Mouse (Mus musculus): ENCODE data around the gene Gm20696. TPM values are rescaled to one million over a fixed set of nuclear protein-coding genes. Genes with fewer than 3 reads are reported as not detected.

Gene Gm20696
- polyA plus RNA-seq, 1 experiment from 2014 or later: 3.2 TPM

DNA sequence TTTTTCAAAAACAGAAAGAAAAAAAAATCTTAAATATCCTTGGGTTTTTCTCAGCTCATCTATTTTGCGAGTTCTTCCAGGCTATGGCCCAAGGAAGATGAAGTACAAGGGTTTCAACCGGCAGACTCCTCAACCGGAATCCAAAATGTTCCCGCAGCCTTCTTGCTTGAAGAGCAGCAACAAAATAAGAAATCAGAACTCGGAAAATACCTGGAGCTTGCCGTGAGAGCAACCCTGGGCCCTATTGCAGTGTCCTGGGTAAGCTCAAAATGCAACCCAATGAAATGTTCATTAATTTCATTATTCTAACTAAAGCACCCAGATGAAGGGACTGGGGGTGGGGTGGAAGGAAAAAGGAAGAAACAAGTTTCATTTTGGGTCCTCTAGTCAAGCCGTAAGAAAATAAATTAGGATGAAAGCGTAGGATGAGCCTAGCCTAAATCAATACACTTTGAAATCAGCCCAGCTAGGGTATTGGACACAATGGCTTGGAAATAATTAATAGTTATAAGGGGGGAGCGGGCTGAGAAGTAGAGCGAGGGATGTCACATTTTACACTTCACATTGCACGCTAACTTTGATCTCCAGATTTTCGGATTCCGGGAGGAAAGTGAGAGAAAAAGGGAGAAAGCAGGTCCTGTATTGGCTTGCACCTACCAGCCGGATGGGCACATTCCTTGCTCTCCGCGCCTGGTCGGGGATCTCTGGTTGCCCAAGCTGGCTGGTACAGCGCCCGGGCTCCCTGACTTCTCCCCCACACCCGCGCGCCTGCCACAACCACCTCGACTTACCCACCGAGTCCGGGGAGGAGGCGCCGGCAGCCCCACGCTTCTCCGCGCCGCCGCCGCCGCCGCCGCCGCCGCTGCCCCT lies 146.6 kb downstream of the Gm20696 start:
- peak; percentile 70 for DNase-seq (ENCODE audit: low spot score)
- Histone ChIP-seq H3K4me1 (peaks cover 61% of the 10 kb centered on the region), H3K27ac (replicated peaks) (peak overlapping the region; percentile 100), H3K4me3 (peak overlapping the region; percentile 87), H3K9me3 (replicated peaks) (no peaks in the 10 kb centered on the region), H3K36me3 (no peaks in the 10 kb centered on the region), H3K27me3 (ENCODE audit: low read depth, poor library complexity, severe bottlenecking) (no peaks in the 10 kb centered on the region)
- under 1% methylated on average over 35 of the region's 38 CpGs for WGBS

DNA sequence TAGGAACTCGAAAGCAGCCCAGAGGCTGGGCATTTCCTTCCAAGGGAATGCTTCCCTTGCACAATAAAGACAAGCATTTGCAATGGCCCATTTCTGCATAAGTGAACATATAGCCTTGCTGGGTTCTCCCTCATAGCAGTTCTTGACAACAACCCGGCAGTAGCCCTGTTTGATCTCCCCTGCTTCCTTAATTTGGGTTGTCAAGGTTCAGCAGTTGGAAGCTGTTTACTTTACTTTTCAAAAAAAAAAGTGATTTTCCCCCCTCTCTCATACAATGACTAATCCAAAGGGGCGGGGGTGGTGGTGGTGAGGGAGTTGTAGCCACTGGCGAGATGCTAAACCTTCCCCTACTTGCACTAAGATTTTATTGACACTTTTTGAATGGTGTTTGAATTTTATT lies 147.5 kb downstream of the Gm20696 start:
- H3K36me3 ChIP-seq: peaks cover 3% of the 10 kb centered on the region; the same call in 1 of the 2 replicates
- 3% methylated on average over 4 of the region's 4 CpGs for WGBS
- H3K4me1 ChIP-seq: peaks cover 59% of the 10 kb centered on the region
- H3K9me3 ChIP-seq (replicated peaks): no peaks in the 10 kb centered on the region
- DNase-seq (ENCODE audit: low spot score): peak; percentile 44
- H3K27ac ChIP-seq (replicated peaks): 0 out of 2 replicates have a peak overlapping the region, but pooled peaks have one; percentile 49
- H3K27me3 ChIP-seq (ENCODE audit: low read depth, poor library complexity, severe bottlenecking): no peaks in the 10 kb centered on the region
- peak overlapping the region; percentile 87 for H3K4me3 ChIP-seq

DNA sequence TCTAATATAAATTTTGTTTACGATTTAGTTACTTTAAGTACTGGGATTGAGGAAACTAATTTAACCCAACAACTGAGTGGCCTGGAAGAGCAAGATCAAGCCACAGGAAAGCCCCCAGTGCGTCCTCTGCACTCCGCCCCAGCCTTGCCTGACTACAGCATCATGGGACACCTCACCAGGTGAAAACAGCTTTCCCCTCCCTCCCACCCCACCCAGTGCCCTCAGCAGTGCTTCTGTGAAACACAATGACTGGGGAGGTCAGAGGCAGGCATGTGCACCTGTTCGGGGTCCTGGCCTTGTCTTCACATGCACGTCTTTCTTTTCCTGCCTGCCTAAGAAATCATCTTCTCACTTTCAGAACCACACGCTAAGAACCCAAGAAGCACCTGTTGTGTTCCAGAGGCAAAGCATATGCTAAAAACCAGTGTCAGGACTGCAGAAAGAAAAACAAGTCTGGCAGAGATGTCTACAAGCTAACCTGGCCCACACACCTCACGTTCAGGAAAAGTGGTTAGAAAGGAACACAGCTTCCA lies 150.9 kb downstream of the Gm20696 start:
- Histone ChIP-seq H3K27ac (replicated peaks) (no peak overlapping the region), H3K36me3 (peaks cover 7% of the 10 kb centered on the region), H3K4me1 (peaks cover 86% of the 10 kb centered on the region), H3K27me3 (ENCODE audit: low read depth, poor library complexity, severe bottlenecking) (no peaks in the 10 kb centered on the region), H3K4me3 (no peak overlapping the region), H3K9me3 (replicated peaks) (no peaks in the 10 kb centered on the region)
- 78% methylated on average over 7 of the region's 7 CpGs for WGBS
- no peak for DNase-seq (ENCODE audit: low spot score)

DNA sequence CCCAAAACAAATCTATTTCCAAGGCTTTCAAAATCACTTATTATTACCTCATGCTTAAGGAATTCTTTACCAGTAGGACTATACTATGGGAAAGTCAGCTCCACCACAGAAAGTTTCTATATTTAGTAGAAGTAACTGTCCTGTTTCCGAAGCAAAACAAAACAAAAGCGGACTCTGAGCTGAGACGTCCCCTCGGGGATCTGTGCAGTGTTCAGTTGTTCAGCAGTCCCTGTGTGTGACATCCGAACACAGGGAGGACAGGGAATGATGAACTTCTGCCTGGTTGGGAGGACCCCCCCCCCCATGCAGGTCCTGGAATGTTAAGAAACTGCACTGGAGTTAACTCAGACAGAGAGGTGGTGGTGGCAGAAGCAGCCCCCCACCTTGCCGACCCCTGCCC lies 154.7 kb downstream of the Gm20696 start:
- Histone ChIP-seq H3K4me1 (peaks cover 72% of the 10 kb centered on the region), H3K36me3 (peaks cover 27% of the 10 kb centered on the region), H3K27me3 (ENCODE audit: low read depth, poor library complexity, severe bottlenecking) (no peaks in the 10 kb centered on the region), H3K9me3 (replicated peaks) (no peaks in the 10 kb centered on the region), H3K4me3 (no peak overlapping the region), H3K27ac (replicated peaks) (peak overlapping the region; percentile 61)
- WGBS: 63% methylated on average over 6 of the region's 6 CpGs
- no peak for DNase-seq (ENCODE audit: low spot score)

DNA sequence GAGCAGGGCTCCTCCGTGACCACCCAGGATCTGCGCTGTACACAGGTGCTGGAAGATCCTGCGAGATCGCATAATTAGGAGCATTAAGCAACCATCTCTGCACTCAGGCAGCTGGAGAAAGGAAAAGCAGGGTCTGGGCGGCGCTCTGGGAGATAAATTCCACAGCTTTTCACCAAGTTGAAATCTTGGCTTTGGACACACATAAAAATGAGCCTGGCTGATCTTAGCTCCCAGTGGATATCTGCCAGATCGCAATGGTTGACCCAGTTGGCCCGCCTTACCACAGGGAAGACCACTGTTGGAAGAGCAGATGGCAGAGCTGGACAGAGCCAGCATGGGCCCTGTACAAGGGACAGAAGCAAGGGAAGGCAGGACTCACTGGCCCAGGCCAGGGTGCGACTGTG lies 157.4 kb downstream of the Gm20696 start:
- Histone ChIP-seq H3K4me3 (no peak overlapping the region), H3K27ac (replicated peaks) (no peak overlapping the region), H3K27me3 (ENCODE audit: low read depth, poor library complexity, severe bottlenecking) (no peaks in the 10 kb centered on the region), H3K36me3 (peaks cover 51% of the 10 kb centered on the region), H3K9me3 (replicated peaks) (no peaks in the 10 kb centered on the region), H3K4me1 (peaks cover 55% of the 10 kb centered on the region)
- WGBS: 93% methylated on average over 9 of the region's 9 CpGs
- DNase-seq (ENCODE audit: low spot score): no peak

DNA sequence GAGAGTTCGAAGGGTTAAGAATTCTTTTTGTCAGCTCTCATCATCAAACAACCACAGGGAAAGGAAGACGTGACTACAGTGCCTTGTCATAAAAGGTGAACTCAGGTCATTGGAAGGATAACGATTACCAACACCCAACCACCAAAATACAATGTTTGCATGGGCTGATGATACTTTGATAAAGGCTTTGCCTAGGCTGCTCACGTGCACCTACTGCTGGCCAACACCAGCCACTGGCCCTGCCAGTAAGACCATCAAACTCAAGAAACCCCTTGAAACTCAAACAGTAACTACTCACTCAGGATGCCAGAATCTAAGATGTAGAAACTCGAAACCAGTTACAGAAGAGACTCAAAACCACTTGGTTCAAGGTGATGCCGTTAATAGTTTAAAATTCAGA lies 159.8 kb downstream of the Gm20696 start:
- WGBS: 85% methylated on average over 6 of the region's 6 CpGs

DNA sequence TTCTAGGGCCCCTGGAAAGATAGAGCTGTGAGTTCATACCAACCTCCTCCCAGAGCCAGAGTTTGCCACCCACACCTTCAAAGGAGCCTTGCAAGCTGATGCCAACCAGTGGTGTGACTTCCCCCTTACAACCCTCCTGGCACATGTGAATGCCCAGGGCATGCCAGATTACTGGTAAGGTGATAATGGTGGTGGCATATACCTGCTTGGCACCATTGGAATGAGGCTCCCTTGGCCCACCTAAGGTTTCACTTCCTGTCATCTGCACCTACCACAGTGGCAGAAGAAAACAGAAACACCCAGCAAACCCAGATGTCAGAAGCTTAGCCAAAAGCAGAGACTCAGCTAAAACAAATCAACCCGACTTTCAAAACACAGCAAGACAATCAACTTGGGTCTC lies 162.9 kb downstream of the Gm20696 start:
- Histone ChIP-seq H3K4me3 (no peak overlapping the region), H3K9me3 (replicated peaks) (no peaks in the 10 kb centered on the region), H3K4me1 (peaks cover 1% of the 10 kb centered on the region; the same call in 1 of the 2 replicates), H3K36me3 (peaks cover 63% of the 10 kb centered on the region), H3K27me3 (ENCODE audit: low read depth, poor library complexity, severe bottlenecking) (no peaks in the 10 kb centered on the region), H3K27ac (replicated peaks) (no peak overlapping the region)
- 95% methylated on average over 1 of the region's 1 CpGs for WGBS
- no peak for DNase-seq (ENCODE audit: low spot score)

More for the DNA sequence above, 159.8 kb downstream of the Gm20696 start:
- no peaks in the 10 kb centered on the region for H3K9me3 ChIP-seq (replicated peaks)
- H3K4me3 ChIP-seq: no peak overlapping the region
- H3K27me3 ChIP-seq (ENCODE audit: low read depth, poor library complexity, severe bottlenecking): no peaks in the 10 kb centered on the region
- peaks cover 32% of the 10 kb centered on the region for H3K4me1 ChIP-seq
- no peak for DNase-seq (ENCODE audit: low spot score)
- H3K36me3 ChIP-seq: peaks cover 68% of the 10 kb centered on the region
- no peak overlapping the region for H3K27ac ChIP-seq (replicated peaks)

DNA sequence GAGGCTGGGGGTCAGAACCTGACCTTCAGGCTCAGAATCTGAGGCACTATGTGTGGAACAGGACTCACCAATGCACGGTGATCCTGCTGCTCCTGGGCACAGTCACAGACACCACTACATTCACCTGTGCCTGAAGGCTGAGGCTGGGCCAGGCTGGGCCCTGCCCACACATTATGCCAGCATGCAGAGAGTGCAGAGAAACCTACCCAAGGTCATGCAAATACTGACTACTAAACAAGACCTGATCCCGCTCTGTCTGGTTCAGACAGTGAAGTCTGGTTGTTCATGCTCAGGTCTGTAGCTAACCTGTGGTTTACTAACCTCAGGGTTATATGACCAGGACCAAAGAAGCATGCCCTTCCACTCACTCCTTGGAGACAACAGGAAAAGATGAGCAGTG lies 163.9 kb downstream of the Gm20696 start:
- peaks cover 55% of the 10 kb centered on the region for H3K36me3 ChIP-seq
- H3K4me3 ChIP-seq: no peak overlapping the region
- no peak for DNase-seq (ENCODE audit: low spot score)
- H3K27me3 ChIP-seq (ENCODE audit: low read depth, poor library complexity, severe bottlenecking): no peaks in the 10 kb centered on the region
- no peak overlapping the region for H3K27ac ChIP-seq (replicated peaks)
- WGBS: 87% methylated on average over 2 of the region's 2 CpGs
- no peaks in the 10 kb centered on the region for H3K4me1 ChIP-seq
- H3K9me3 ChIP-seq (replicated peaks): no peaks in the 10 kb centered on the region

DNA sequence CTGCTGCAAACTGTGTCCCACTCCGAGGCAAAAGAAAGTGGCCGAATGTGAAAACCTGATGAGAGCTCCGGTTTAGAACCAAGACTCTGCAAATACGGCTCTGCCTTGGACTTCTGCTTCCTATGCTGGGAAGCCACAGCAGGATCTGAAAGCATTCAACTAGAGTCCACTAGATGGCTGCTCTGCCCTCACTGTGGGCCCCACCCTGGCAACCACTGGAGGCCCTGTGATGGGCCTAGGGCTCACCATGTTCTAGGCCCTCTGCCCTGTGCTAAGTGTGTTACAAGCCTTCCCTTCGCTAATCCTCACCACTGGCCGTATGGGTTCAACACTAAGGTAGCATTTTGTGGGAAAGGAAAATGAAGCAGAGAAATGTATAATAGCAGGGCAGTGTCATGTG lies 164.3 kb downstream of the Gm20696 start:
- H3K36me3 ChIP-seq: peaks cover 51% of the 10 kb centered on the region
- H3K4me1 ChIP-seq: no peaks in the 10 kb centered on the region
- H3K27ac ChIP-seq (replicated peaks): no peak overlapping the region
- no peak overlapping the region for H3K4me3 ChIP-seq
- no peak for DNase-seq (ENCODE audit: low spot score)
- no peaks in the 10 kb centered on the region for H3K9me3 ChIP-seq (replicated peaks)
- 91% methylated on average over 6 of the region's 6 CpGs for WGBS
- H3K27me3 ChIP-seq (ENCODE audit: low read depth, poor library complexity, severe bottlenecking): no peaks in the 10 kb centered on the region

DNA sequence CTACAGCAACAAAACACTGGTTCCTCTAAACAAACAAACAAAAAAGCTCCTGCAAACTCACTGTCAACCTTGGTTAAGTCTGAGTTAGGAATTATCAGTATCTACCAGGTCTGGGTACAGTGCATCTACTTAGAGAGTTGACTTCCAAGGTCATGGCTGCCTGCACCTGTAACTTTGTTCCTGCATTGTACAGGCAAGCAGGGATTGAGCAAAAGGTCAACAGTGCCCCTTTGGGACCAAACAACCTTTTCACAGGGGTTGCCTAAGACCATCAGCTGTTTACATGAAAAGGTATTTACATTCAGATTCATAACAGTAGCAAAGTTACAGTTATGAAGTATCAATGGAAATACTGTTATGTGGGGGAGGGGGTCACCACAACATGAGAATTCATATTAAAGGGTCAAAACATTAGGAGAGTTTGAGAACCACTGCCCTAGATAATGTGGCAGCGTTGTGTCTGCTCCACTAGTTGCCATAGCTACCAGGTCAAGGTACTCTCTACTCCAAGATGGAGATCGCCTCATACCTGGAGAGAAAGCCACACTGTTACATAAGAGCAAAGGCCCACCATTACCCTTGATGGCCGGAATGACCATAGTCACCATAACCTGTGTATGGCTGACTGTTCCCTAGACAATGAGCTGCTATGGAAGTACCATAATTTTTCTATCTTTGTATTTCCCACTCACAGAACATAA lies 165.9 kb downstream of the Gm20696 start:
- Histone ChIP-seq H3K27ac (replicated peaks) (no peak overlapping the region), H3K36me3 (peaks cover 36% of the 10 kb centered on the region), H3K27me3 (ENCODE audit: low read depth, poor library complexity, severe bottlenecking) (no peaks in the 10 kb centered on the region), H3K9me3 (replicated peaks) (no peaks in the 10 kb centered on the region), H3K4me1 (no peaks in the 10 kb centered on the region), H3K4me3 (no peak overlapping the region)
- 90% methylated on average over 3 of the region's 3 CpGs for WGBS
- no peak for DNase-seq (ENCODE audit: low spot score)

DNA sequence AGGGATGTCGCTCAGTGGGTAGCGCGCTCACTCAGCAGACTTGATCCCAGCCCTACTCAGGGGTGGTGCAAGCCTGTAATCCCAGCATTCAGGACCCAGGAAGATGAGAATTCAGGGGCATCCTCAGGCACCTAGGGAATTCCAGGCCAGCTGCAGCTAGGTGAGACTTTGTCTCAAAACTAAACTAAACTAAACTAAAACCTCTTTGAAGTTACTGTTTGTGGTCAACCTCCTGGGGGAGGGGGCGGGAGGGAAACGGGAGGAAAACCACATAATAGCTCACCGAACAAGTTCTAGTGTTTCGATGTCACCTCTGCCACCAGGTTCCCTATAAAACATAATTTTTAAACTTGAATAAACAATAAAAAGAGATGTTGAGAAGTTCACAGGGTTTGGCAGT lies 168.5 kb downstream of the Gm20696 start:
- peaks cover 14% of the 10 kb centered on the region for H3K36me3 ChIP-seq
- peaks cover 3% of the 10 kb centered on the region for H3K4me1 ChIP-seq
- H3K9me3 ChIP-seq (replicated peaks): no peaks in the 10 kb centered on the region
- H3K4me3 ChIP-seq: no peak overlapping the region
- DNase-seq (ENCODE audit: low spot score): no peak
- WGBS: 90% methylated on average over 7 of the region's 7 CpGs
- H3K27ac ChIP-seq (replicated peaks): no peak overlapping the region
- no peaks in the 10 kb centered on the region for H3K27me3 ChIP-seq (ENCODE audit: low read depth, poor library complexity, severe bottlenecking)

DNA sequence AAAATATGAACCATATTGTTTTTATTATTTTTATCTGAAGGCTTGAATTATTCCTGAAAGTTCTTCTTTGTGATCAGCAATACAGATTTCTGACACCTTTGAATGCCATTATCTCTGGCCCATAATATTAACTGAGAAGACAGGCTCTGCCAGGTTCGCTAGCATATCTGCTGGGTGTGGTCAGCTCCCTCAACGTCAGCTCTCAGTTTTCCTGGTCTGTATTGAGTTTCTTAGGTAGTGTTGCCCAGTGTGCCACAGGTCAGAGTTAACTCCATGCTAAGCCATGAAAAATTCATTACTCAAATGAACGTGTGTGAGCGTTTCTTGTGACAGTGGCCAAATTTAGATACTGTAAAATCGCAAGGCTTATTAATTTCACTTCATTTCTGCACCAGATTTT lies 170.5 kb downstream of the Gm20696 start:
- no peak for DNase-seq (ENCODE audit: low spot score)
- no peaks in the 10 kb centered on the region for H3K9me3 ChIP-seq (replicated peaks)
- H3K4me1 ChIP-seq: peaks cover 7% of the 10 kb centered on the region
- peaks cover 3% of the 10 kb centered on the region; the same call in 1 of the 2 replicates for H3K36me3 ChIP-seq
- H3K27ac ChIP-seq (replicated peaks): no peak overlapping the region
- no peaks in the 10 kb centered on the region for H3K27me3 ChIP-seq (ENCODE audit: low read depth, poor library complexity, severe bottlenecking)
- H3K4me3 ChIP-seq: no peak overlapping the region
- WGBS: 88% methylated on average over 5 of the region's 5 CpGs

DNA sequence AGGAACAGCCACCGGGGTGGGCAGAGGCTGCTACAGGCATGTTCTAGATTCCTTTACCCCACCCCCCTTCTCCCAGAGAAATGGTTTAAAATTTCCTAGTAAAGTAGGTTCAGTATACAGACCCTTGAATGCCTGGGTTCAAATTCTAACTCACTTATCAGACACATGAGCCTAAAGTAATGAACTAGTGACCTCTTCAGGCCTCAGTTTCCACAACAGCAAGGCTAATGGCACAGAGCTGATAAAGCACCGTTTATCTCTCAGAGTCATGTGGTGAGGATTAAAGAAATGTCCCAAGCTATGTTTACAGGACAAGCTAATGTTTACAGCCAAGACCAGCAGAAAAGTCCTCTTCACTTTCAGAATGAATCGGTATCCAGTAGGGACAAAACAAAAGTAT lies 173.7 kb downstream of the Gm20696 start:
- peaks cover 8% of the 10 kb centered on the region; the same call in 1 of the 2 replicates for H3K36me3 ChIP-seq
- WGBS: 50% methylated on average over 3 of the region's 3 CpGs
- H3K4me3 ChIP-seq: no peak overlapping the region
- no peaks in the 10 kb centered on the region for H3K27me3 ChIP-seq (ENCODE audit: low read depth, poor library complexity, severe bottlenecking)
- H3K9me3 ChIP-seq (replicated peaks): no peaks in the 10 kb centered on the region
- no peak for DNase-seq (ENCODE audit: low spot score)
- H3K4me1 ChIP-seq: peaks cover 21% of the 10 kb centered on the region
- H3K27ac ChIP-seq (replicated peaks): no peak overlapping the region

All from midbrain, embryonic 10.5 days (tissue).